Mouse (Mus musculus) CH12.LX (cell line): ENCODE results near the gene Etv2. TPM values are rescaled to one million over a fixed set of nuclear protein-coding genes. Genes with fewer than 3 reads are reported as not detected.

Source experiments
- DNase-seq: peaks from one replicate; pipeline ENCODE4 v3.0.0-alpha.2; 2013; ENCODE audit errors: extremely low read depth
- H3K27ac ChIP-seq: 2 replicates; pipeline ENCODE4 v1.5.1; 2012; ENCODE audit warnings: low read depth, mild to moderate bottlenecking, control low read depth, moderate library complexity; ENCODE audit not compliant: insufficient read depth
- H3K27me3 ChIP-seq: replicated peaks from 2 replicates; pipeline ENCODE3; 2012; ENCODE audit warnings: inconsistent platforms
- H3K36me3 ChIP-seq, 2 experiments: replicated peaks in 1 of 2; 2 replicates each; pipeline versions ENCODE3 to v1.6.1; 2012; ENCODE audit warnings: inconsistent platforms in 1 of 2, low read length in 1 of 2, mild to moderate bottlenecking in 1 of 2, mixed read lengths in 1 of 2, moderate library complexity in 1 of 2; ENCODE audit not compliant: control insufficient read depth in 1 of 2, insufficient read depth in 1 of 2
- H3K4me1 ChIP-seq, 2 experiments: 2 replicates each; pipeline ENCODE4 v1.6.1; 2012; ENCODE audit warnings: inconsistent platforms in 1 of 2, moderate library complexity in 1 of 2; ENCODE audit not compliant: insufficient read depth in 2 of 2, control insufficient read depth in 1 of 2
- H3K4me2 ChIP-seq: 2 replicates; pipeline ENCODE4 v1.6.1; 2012; ENCODE audit warnings: low read depth, mild to moderate bottlenecking, control low read depth; ENCODE audit not compliant: poor library complexity, insufficient read depth, severe bottlenecking
- H3K4me3 ChIP-seq, 3 experiments: fragments of 150-350 bp in 1 of 3; sonication (generic) in 1 of 3; replicated peaks in 1 of 3; 2 replicates each; pipeline versions ENCODE3 to v1.5.1; 2011 to 2012; ENCODE audit warnings: low read depth in 2 of 3, low read length in 2 of 3, mild to moderate bottlenecking in 2 of 3, moderate library complexity in 2 of 3, control low read depth in 1 of 3, improper control_type of control experiment in 1 of 3, inconsistent platforms in 1 of 3, mixed read lengths in 1 of 3; ENCODE audit not compliant: poor library complexity in 1 of 3
- H3K79me2 ChIP-seq: replicated peaks from 2 replicates; pipeline ENCODE4 v1.6.1; 2012; ENCODE audit warnings: mild to moderate bottlenecking, moderate library complexity; ENCODE audit not compliant: control insufficient read depth, poor library complexity, insufficient read depth, severe bottlenecking; ENCODE audit errors: extremely low read depth
- H3K9ac ChIP-seq: 2 replicates; pipeline ENCODE4 v1.6.1; 2012; ENCODE audit warnings: low read depth, mild to moderate bottlenecking, control low read depth, moderate library complexity; ENCODE audit not compliant: insufficient read depth
- H3K9me3 ChIP-seq: replicated peaks from 2 replicates; pipeline ENCODE3; 2012; ENCODE audit warnings: low read length, inconsistent platforms, mixed read lengths
- E2F4 ChIP-seq: IDR thresholded peaks from 2 replicates; pipeline ENCODE4 v1.6.1; 2011; ENCODE audit warnings: low read depth, low read length, improper control_type of control experiment; ENCODE audit not compliant: insufficient replicate concordance
- EP300 ChIP-seq: IDR thresholded peaks from 2 replicates; pipeline ENCODE4 v1.6.1; 2011; ENCODE audit warnings: low read length, improper control_type of control experiment
- ETS1 ChIP-seq: conservative IDR thresholded peaks from 2 replicates; pipeline ENCODE4 v1.6.1; 2012; ENCODE audit warnings: low read depth, mild to moderate bottlenecking, inconsistent platforms, low read length, improper control_type of control experiment, moderate library complexity
- HCFC1 ChIP-seq: IDR thresholded peaks from 2 replicates; pipeline ENCODE4 v1.6.1; 2012; ENCODE audit warnings: low read depth, mild to moderate bottlenecking, inconsistent platforms, low read length, improper control_type of control experiment
- IRF4 ChIP-seq: IDR thresholded peaks from 2 replicates; pipeline ENCODE4 v1.6.1; 2014; ENCODE audit warnings: low read depth, mild to moderate bottlenecking, inconsistent platforms, low read length, improper control_type of control experiment
- JUND ChIP-seq: conservative IDR thresholded peaks from 2 replicates; pipeline ENCODE4 v1.6.1; 2011; ENCODE audit warnings: low read depth, low read length, improper control_type of control experiment
- KAT2A ChIP-seq: IDR thresholded peaks from 2 replicates; pipeline ENCODE4 v1.6.1; 2012; ENCODE audit warnings: low read length, improper control_type of control experiment, inconsistent platforms; ENCODE audit not compliant: insufficient replicate concordance
- MAFK ChIP-seq: IDR thresholded peaks from 2 replicates; pipeline ENCODE4 v1.6.1; 2011; ENCODE audit warnings: low read length, improper control_type of control experiment; ENCODE audit not compliant: insufficient replicate concordance
- MYC ChIP-seq: IDR thresholded peaks from 2 replicates; pipeline ENCODE4 v1.6.1; 2011; ENCODE audit warnings: low read depth, mild to moderate bottlenecking, improper control_type of control experiment, low read length
- NELFE ChIP-seq: IDR thresholded peaks from 2 replicates; pipeline ENCODE4 v1.6.1; 2011; ENCODE audit warnings: low read depth, low read length, improper control_type of control experiment
- NRF1 ChIP-seq: IDR thresholded peaks from 2 replicates; pipeline ENCODE4 v1.6.1; 2014; ENCODE audit warnings: low read depth, mild to moderate bottlenecking, inconsistent platforms, low read length, improper control_type of control experiment, moderate library complexity
- POLR2AphosphoS2 ChIP-seq: IDR thresholded peaks from 2 replicates; pipeline ENCODE4 v1.6.1; 2011; ENCODE audit warnings: low read depth, low read length, improper control_type of control experiment
- ZMIZ1 ChIP-seq: IDR thresholded peaks from 2 replicates; pipeline ENCODE4 v1.6.1; 2012; ENCODE audit warnings: low read depth, mild to moderate bottlenecking, inconsistent platforms, low read length, improper control_type of control experiment
- ZNF384 ChIP-seq: IDR thresholded peaks from 2 replicates; pipeline ENCODE4 v1.6.1; 2012; ENCODE audit warnings: low read depth, low read length, improper control_type of control experiment, inconsistent platforms
- dilution Hi-C: fragments of 300-500 bp; cut with MboI; formaldehyde crosslinking; loops from 2 replicates; pipeline ENCODE4 v1.14.3; 2020; ENCODE audit warnings: low sequenced_read_pairs; ENCODE audit not compliant: extremely low pct_unique_long_range_greater_than_20kb, extremely low pct_ligation_motif_present
- in situ Hi-C: fragments of 300-500 bp; cut with MboI; formaldehyde crosslinking; loops from 3 replicates; pipeline ENCODE4 v1.14.3; 2019; ENCODE audit warnings: low sequenced_read_pairs, low pct_ligation_motif_present, low pct_unique_long_range_greater_than_20kb, mixed read lengths
- polyA plus RNA-seq: library from polyadenylated mRNA; unstranded; fragments of >175 nt; gene quantifications from 2 replicates; pipeline ENCODE4 v1.2.1, GENCODE M21; 2012; ENCODE audit warnings: low read depth; ENCODE audit not compliant: insufficient read length
- total RNA-seq, 2 experiments: library from RNA; depleted of rRNA; stranded (reverse); fragments of 300-350 nt in 1 of 2; fragments of >200 nt in 1 of 2; gene quantifications; 2 replicates each; pipeline ENCODE4 v1.2.3; 2012 to 2014

Etv2 gene
- total and polyA plus RNA-seq, 3 experiments, result not detected

DNA sequence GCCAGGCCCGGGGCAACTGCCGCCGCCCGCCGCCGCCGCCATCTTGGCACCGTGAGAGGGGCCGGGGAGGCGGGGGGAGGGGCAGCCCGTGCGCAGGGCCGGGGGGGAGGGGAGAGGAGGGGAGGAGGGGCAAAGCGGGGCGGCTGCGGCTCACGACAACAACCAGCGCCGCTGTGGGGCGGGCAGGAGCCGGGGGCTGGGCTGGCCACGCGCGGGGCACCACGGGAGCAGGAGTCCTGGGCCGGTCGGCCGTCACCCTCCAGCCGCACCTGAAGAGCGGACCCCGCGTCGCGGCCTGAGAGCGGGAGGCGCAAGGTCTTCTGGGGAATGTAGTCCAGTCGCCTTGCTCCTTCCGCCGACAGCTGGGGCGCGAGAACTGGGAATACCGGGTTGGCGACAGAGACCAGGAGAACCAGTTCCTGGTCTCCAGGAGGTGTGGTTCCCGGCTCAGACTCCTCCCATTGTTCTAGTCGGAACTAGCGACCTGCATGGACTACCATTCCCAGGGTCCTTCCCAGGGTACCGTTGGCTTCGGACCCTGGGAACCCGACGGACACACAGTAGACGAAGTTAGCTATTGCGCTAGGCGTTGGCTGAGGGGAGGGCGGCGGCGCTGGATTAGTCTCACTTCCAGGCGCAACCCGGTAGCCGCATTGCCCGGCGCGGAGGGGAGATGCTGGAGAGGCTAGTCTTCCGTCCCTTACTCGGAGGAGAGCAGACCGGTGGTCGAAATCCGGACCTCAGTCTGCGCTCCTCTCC, 46.8 kb downstream of the Etv2 start, which contains the start of gene Kmt2b (continued):
- TF ChIP-seq MYC (no peak), KAT2A (peak; percentile 87; the same call in 1 of the 2 replicates), JUND (no peak)

- peaks cover 58% of the 10 kb centered on the region for H3K79me2 ChIP-seq
- H3K9ac ChIP-seq, result peak overlapping the region; percentile 92
- H3K4me3 ChIP-seq, result peak overlapping the region; percentile 93 to 94 (median 94)
- no peaks in the 10 kb centered on the region for H3K27me3 ChIP-seq
- H3K4me1 ChIP-seq, result peaks cover 4 to 24% of the 10 kb centered on the region in 2 experiments; a peak in 3 of 4 replicates
- DNase-seq, result no peak
- no peaks in the 10 kb centered on the region for H3K9me3 ChIP-seq
- TF ChIP-seq JUND, result no peak
- TF ChIP-seq NRF1, result no peak
- no peak for TF ChIP-seq KAT2A
- TF ChIP-seq ETS1, result no peak
- TF ChIP-seq ZNF384, result no peak
- TF ChIP-seq MYC, result no peak
- in situ Hi-C loops (no loop called here), dilution Hi-C loops (no loop called here)
- H3K27ac ChIP-seq, result peak overlapping the region; percentile 64
- H3K4me2 ChIP-seq, result peak overlapping the region; percentile 72; the same call in 1 of the 2 replicates
- peaks cover 40 to 56% of the 10 kb centered on the region in 2 experiments for H3K36me3 ChIP-seq
Observed at GRCm38 (mm10) chr7:30587842-30588667, 47.6 kb downstream of the Etv2 start.

DNA sequence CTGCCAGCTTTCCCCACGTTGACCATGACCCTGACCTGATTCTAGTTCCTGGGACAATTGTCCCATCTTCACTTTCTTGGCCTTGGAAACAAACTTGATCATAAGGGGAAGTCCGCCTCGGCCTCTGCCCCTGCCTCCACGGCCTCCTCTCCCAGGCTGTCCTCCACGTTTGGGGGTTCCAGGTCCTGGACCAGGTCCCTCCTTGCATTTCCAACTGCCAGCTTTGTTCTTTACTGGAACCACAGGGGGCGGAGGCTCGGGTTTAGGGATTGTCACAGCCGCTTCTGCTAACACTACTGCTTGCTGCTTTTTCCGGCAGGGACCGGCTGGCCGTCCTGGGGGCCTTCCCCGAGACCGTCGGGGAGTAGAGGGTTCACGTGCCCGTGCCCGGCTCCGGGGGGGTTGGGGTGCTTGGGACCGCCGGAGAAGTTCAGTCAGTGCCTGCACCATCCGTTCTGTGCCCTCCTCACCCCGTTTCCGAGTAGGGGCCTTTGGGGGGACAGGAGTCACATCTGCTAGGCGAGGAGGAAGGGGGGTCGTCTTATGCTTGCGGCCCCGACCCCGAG, 49.1 kb downstream of the Etv2 start:
- no peaks in the 10 kb centered on the region for H3K27me3 ChIP-seq
- in situ Hi-C loops, result no loop called here
- peaks cover 3 to 21% of the 10 kb centered on the region in 2 experiments; a peak in 3 of 4 replicates for H3K4me1 ChIP-seq
- H3K27ac ChIP-seq, result no peak overlapping the region
- H3K4me3 ChIP-seq, result no peak overlapping the region
- H3K36me3 ChIP-seq, result peaks cover 55 to 71% of the 10 kb centered on the region in 2 experiments
- peak overlapping the region; percentile 72; the same call in 1 of the 2 replicates for H3K4me2 ChIP-seq
- H3K9me3 ChIP-seq, result no peaks in the 10 kb centered on the region
- peaks cover 45% of the 10 kb centered on the region for H3K79me2 ChIP-seq
- no peak for DNase-seq
- dilution Hi-C loops, result no loop called here
- no peak for TF ChIP-seq ZMIZ1
- TF ChIP-seq NELFE, result no peak
- no peak for TF ChIP-seq E2F4
- TF ChIP-seq POLR2AphosphoS2, result no peak
- no peak for TF ChIP-seq MAFK
- no peak for TF ChIP-seq EP300
- TF ChIP-seq IRF4, result no peak
- no peak for TF ChIP-seq HCFC1
- TF ChIP-seq KAT2A, result no peak
- H3K9ac ChIP-seq, result no peak overlapping the region
